Mouse (Mus musculus) cerebellum, adult 18-20 months (tissue): ENCODE measurements around the gene Col11a2.

Experiments
- DNase-seq, 2 experiments: peaks; one replicate each; pipeline ENCODE4 v3.0.0; 2021

Col11a2 gene

GRCm38 (mm10) chr17:34072091-34072490 is 32.9 kb downstream of the Col11a2 start:
- DNase-seq, result no peak

GRCm38 (mm10) chr17:34075271-34075670 is 36.0 kb downstream of the Col11a2 start:
- peak; percentile 64 to 71 for DNase-seq

DNA sequence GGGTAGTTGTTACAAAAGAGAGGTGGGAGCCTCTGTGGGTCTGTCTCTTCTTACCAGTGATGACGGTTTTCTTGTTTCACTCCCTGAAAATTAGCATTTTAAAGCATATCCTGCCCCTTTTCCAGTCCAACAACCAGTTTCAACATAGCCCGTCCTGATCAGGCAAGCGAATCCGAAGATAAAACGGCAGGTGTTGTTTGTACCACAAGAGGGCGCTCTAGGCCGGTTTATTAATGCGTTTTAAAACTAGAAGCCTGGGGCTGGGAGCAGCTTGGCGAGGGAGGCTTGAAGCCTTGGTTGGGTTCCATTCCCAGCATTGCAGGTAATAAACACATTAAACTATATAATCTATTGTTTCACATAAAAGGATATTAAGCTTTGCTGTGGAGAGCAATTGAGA is 38.3 kb downstream of the Col11a2 start:
- DNase-seq, result peak; percentile 62 to 68

- DNase-seq, result no peak
These were observed 38.9 kb downstream of the Col11a2 start for GRCm38 (mm10) chr17:34078148-34078547.

GRCm38 (mm10) chr17:34079002-34079401 is 39.8 kb downstream of the Col11a2 start:
- DNase-seq, result no peak

GRCm38 (mm10) chr17:34079621-34080020 is 40.4 kb downstream of the Col11a2 start:
- peak in 1 of 2 experiments; percentile 5 for DNase-seq

DNA sequence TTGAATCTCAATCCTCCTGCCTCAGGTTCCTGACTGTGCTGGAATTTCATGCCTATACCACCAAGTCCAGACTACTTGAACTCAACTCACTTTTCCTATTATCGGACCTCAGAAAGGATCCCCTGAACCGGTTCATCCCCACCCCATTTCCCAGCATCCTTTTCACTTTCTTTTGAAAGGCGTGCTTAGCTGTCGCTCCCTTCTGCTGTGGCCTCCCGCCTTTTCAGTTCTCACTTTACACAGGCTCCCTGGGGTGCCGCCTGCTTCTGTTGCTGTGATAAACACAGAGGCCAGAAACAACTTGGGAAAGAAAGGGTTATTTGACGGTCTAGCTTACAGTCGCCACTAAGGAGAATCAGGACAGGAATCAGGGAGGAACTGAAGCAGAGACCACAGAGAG is 43.9 kb downstream of the Col11a2 start:
- no peak for DNase-seq

DNA sequence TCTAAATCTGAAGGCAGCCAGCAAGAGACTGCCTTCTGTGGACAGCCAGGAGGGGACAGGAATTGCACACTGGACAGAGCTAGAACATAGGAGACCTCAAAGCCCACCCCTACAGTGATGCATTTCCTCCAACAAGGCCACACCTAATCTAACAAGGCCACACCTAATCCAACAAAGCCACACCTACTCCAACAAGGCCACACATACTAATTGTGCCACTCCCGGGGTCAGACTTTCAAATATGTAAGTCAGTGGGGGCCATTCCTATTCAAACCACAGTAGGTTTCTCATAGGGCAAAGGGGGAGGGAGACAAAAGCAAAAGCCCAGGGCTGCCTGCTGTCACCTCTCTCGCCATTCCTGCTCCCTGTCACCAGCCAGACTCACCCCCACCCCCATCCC is 48.1 kb downstream of the Col11a2 start:
- no peak for DNase-seq

GRCm38 (mm10) chr17:34088124-34088523 is 48.9 kb downstream of the Col11a2 start:
- DNase-seq, result no peak

- DNase-seq, result no peak
These were observed 51.7 kb downstream of the Col11a2 start for GRCm38 (mm10) chr17:34090923-34091322.

DNA sequence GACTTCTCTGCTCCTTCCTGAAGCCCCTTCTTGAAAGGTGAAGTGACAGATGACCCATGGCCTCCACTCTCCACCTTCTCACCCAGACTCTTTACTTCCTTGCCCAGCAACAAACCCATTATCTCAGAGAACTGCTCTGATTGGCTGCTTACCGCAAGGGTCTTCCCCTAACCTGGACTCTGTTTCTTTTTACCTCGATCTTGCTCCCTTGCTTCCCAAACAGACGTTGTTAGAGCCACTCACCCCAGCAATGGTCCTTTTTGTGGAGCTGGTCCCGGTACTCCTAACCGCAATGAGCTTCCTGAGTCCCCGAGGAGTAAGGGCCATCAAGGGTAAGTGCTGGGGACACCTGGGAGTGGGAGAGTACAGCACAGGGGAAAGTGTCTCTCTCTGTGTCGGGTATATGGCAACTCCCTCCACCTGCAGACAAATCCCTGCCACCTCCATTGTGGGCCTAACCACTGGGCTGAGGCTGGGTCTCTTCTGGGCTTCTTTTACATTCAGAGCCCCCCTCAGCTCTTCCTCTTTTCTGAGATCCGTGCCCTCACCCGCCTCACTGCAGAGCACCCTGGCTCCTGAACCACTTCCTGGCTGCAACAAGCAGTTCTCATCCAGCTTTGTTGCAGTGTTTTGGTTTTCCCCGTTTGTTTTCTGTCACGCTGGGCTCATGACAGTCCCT is 53.1 kb downstream of the Col11a2 start, which contains the start of gene H2-Oa:
H2-Oa (plus strand) TSS at position 144 of the 679 bp plus-strand sequence.
- DNase-seq, result no peak

GRCm38 (mm10) chr17:34093199-34093874 is 54.1 kb downstream of the Col11a2 start:
- no peak for DNase-seq

DNA sequence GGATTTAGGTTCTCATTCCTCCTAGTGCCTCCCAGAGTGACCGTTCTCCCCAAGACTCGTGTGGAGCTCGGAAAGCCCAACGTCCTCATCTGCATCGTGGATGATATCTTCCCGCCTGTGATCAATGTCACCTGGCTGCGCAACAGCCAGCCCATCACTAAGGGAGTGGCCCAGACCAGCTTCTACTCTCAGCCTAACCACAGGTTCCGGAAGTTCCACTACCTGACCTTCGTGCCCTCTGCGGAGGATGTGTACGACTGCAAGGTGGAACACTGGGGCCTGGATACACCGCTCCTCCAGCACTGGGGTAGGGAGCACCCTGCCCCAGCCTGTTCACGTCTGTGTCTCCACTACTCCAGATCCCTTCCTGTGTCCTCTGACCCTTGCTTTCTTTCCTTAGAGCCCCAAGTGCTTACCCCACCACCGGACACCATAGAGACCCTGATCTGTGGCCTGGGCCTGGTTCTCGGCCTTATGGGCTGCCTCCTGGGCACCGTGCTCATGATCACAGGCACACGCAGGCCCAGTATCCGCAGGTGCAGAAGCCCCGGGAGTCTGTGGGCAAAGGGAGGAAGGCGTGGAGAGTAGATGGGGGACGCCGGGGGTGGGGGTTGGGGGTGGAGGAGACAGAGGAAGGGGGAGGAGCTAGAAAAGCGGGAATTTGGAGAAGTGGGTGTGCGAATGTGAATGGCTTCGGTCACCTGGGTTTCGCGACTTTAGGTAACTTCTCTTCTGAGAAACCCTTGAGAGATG is 55.2 kb downstream of the Col11a2 start:
- no peak for DNase-seq

GRCm38 (mm10) chr17:34096497-34097010 is 57.3 kb downstream of the Col11a2 start:
- no peak for DNase-seq

DNA sequence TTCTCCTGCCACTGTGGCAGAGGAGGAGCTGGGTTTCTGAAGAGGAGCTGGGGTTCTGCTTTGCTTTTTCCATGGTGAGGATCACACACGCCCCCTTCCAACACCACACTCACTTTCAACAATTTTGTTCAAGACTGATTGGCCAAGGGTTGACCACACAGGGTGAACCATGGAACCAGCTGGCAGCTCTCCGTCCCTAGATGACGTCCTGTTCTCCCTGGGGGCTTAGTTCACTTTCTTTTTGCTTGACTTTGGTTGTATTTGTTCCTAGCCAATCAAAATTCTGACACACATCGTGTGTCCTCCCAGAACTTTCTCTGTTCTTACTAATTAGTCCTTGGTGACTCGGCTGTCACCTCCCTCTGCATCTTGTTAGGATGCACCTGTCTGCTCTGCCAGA is 58.0 kb downstream of the Col11a2 start:
- DNase-seq, result no peak

DNA sequence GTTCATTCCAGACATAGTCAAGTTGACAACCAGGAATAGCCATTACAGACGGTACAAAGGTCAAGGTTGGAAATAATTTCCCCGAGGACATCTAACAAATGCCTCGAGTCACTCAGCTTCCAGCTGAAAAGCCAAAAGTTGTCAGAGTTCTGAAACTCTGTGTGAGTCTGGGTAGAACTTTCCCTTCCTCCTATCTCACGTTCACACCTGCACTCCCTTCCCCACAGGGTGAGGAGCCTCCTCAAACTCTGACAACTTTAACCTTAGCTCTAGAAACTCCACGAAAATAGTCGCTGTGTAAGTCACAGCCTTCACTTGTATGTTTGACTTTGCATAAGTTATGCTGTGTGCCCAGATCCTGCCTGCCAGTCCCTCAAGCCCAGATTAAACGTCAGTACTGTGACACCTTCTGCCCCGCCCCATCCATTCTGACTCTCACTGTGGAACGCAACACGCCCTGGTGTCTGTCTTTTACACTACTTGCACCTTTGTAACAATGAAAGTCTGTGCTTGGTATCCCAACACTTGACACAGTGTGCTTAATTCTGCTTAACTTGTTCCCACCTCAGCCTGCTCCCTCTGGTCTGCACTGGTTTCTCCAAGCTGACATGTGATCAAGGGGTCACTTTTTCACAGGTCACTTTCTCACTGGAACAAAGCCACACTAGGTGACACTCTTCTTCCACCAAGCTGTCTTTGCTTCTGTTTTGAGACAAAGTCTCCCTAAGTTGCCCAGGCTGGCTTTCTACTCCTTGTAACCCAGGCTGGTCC is 59.7 kb downstream of the Col11a2 start:
- DNase-seq, result no peak

- DNase-seq, result no peak
These were observed 60.3 kb downstream of the Col11a2 start for GRCm38 (mm10) chr17:34099531-34099930.

- no peak for DNase-seq
These were observed 61.9 kb downstream of the Col11a2 start for GRCm38 (mm10) chr17:34101185-34101584.

DNA sequence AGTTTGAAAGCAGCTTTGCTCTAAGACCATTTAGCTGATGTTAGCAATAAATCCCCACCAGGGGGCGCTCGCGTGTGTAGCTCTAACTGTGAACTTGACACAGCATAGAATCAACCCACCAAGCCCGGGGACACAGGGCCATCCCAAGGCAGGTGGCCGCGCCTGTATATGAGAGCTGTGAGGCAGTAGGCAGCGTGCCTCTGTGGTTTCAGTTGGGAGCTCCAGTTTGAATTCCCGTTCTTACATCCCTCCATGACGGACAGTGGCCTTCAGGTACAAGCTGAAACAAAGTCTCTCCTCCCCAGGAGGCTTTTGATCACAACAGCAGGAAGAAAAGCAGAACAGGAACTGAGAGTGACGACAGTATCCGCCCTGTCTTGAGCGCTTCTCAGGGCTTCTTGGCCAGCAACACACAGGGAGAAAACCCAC is 62.4 kb downstream of the Col11a2 start:
- DNase-seq, result peak; percentile 88 to 92

DNA sequence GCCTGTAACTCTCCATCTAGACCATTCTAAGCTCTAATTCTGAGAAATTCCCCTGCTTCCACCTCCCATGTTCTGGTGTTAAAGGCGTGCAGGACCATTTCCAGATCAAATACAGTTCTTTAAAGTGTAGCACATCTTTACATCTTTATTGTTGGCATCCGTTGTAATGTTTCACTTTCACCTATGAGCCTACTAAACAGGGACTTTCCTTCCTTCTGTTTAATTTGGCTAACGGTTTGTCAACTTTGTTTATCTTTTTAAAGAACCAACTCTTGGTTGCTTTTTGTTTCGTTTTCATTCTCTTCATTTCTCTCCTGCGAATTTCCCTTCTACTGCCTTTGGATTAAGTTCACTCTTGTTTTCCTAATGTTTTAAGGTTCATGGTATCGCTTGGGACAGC is 63.6 kb downstream of the Col11a2 start:
- DNase-seq, result no peak

DNA sequence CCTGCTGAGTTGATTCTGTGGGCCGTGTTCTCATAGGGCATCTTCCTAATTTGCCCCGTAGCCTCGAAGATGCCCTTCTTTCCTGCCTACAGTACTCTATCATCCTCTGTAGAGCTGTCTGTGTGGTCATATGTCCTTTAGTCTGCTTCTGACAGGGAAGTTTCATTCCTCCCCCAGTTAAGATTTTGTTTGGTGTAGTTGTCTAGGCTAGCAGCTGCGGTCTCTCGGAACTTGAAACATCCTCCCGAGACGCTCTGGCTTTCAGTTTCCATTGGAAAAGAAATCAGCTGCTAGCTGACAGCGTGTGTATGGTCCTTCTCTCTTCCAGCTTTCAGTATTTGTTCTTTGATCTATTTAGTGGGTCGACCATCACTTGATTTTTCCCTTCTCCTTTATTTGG is 65.6 kb downstream of the Col11a2 start:
- no peak for DNase-seq

GRCm38 (mm10) chr17:34106555-34106954 is 67.3 kb downstream of the Col11a2 start:
- no peak for DNase-seq
